Mouse (Mus musculus) myocyte (in vitro differentiated cells): Measurements from ENCODE around the gene Mmp19.

Source experiments
- MAX ChIP-seq: IDR thresholded peaks from one replicate; pipeline ENCODE4 v1.6.1; 2011; ENCODE audit warnings: low read depth, mild to moderate bottlenecking, control low read depth
- MYOD1 ChIP-seq, 3 experiments: IDR thresholded peaks; one replicate each; pipeline ENCODE4 v1.6.1; 2011; ENCODE audit warnings: control low read depth in 2 of 3, low read depth in 2 of 3, mild to moderate bottlenecking in 2 of 3, moderate library complexity in 1 of 3; ENCODE audit not compliant: insufficient read length in 2 of 3, control insufficient read depth in 1 of 3
- POLR2A ChIP-seq: IDR thresholded peaks from one replicate; pipeline ENCODE4 v1.6.1; 2011; ENCODE audit warnings: low read depth, mild to moderate bottlenecking, control low read depth, moderate library complexity; ENCODE audit not compliant: insufficient read length
- POLR2AphosphoS2 ChIP-seq: IDR thresholded peaks from one replicate; pipeline ENCODE4 v1.6.1; 2011; ENCODE audit warnings: low read depth, control low read depth; ENCODE audit not compliant: insufficient read length
- SRF ChIP-seq: IDR thresholded peaks from one replicate; pipeline ENCODE4 v1.6.1; 2011; ENCODE audit warnings: low read depth; ENCODE audit not compliant: control insufficient read depth, insufficient read length
- TCF3 ChIP-seq: IDR thresholded peaks from one replicate; pipeline ENCODE4 v1.6.1; 2011; ENCODE audit warnings: low read depth, control low read depth; ENCODE audit not compliant: insufficient read length
- USF1 ChIP-seq: IDR thresholded peaks from one replicate; pipeline ENCODE4 v1.6.1; 2011; ENCODE audit warnings: low read depth, mild to moderate bottlenecking, control low read depth, moderate library complexity

DNA sequence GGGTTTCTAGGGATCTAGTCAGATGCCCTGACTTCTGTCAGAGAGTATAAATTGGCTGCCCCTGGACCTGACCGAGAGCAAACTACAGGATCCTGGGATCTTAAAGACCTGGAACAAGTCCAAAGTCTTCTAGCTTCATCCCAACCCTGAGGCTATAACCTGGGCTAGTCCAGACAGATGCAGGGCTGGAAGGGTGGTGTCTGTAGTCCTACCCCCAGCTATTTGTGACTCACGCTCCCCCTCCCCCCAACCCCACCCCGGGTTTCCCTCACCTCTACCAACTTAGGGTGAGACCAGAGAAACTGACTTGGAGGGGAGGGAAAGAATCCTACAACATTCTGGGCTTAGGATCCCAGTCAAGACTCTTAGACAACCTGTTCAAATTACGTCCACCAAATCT, 48.1 kb upstream of the Mmp19 start:
- TF ChIP-seq TCF3 (no peak), SRF (no peak), POLR2A (no peak), MYOD1 (IDR thresholded peaks at IDR 0.05; ENCODE audit: control insufficient read depth in 1 of 3, insufficient read length in 2 of 3, low read depth in 2 of 3) (no peak), POLR2AphosphoS2 (no peak), MAX (no peak), USF1 (no peak)
